Mouse (Mus musculus) CH12.LX (cell line): ENCODE measurements around the gene Timm17a. TPM values are rescaled to one million over a fixed set of nuclear protein-coding genes. Genes with fewer than 3 reads are reported as not detected.

Experiments used
- DNase-seq: peaks from one replicate; pipeline ENCODE4 v3.0.0-alpha.2; 2013; ENCODE audit errors: extremely low read depth
- H3K27ac ChIP-seq: 2 replicates; pipeline ENCODE4 v1.5.1; 2012; ENCODE audit warnings: low read depth, mild to moderate bottlenecking, control low read depth, moderate library complexity; ENCODE audit not compliant: insufficient read depth
- H3K27me3 ChIP-seq: replicated peaks from 2 replicates; pipeline ENCODE3; 2012; ENCODE audit warnings: inconsistent platforms
- H3K36me3 ChIP-seq, 2 experiments: replicated peaks in 1 of 2; 2 replicates each; pipeline versions ENCODE3 to v1.6.1; 2012; ENCODE audit warnings: inconsistent platforms in 1 of 2, low read length in 1 of 2, mild to moderate bottlenecking in 1 of 2, mixed read lengths in 1 of 2, moderate library complexity in 1 of 2; ENCODE audit not compliant: control insufficient read depth in 1 of 2, insufficient read depth in 1 of 2
- H3K4me1 ChIP-seq, 2 experiments: 2 replicates each; pipeline ENCODE4 v1.6.1; 2012; ENCODE audit warnings: inconsistent platforms in 1 of 2, moderate library complexity in 1 of 2; ENCODE audit not compliant: insufficient read depth in 2 of 2, control insufficient read depth in 1 of 2
- H3K4me2 ChIP-seq: 2 replicates; pipeline ENCODE4 v1.6.1; 2012; ENCODE audit warnings: low read depth, mild to moderate bottlenecking, control low read depth; ENCODE audit not compliant: poor library complexity, insufficient read depth, severe bottlenecking
- H3K4me3 ChIP-seq, 3 experiments: fragments of 150-350 bp in 1 of 3; sonication (generic) in 1 of 3; replicated peaks in 1 of 3; 2 replicates each; pipeline versions ENCODE3 to v1.5.1; 2011 to 2012; ENCODE audit warnings: low read depth in 2 of 3, low read length in 2 of 3, mild to moderate bottlenecking in 2 of 3, moderate library complexity in 2 of 3, control low read depth in 1 of 3, improper control_type of control experiment in 1 of 3, inconsistent platforms in 1 of 3, mixed read lengths in 1 of 3; ENCODE audit not compliant: poor library complexity in 1 of 3
- H3K79me2 ChIP-seq: replicated peaks from 2 replicates; pipeline ENCODE4 v1.6.1; 2012; ENCODE audit warnings: mild to moderate bottlenecking, moderate library complexity; ENCODE audit not compliant: control insufficient read depth, poor library complexity, insufficient read depth, severe bottlenecking; ENCODE audit errors: extremely low read depth
- H3K9ac ChIP-seq: 2 replicates; pipeline ENCODE4 v1.6.1; 2012; ENCODE audit warnings: low read depth, mild to moderate bottlenecking, control low read depth, moderate library complexity; ENCODE audit not compliant: insufficient read depth
- H3K9me3 ChIP-seq: replicated peaks from 2 replicates; pipeline ENCODE3; 2012; ENCODE audit warnings: low read length, inconsistent platforms, mixed read lengths
- BHLHE40 ChIP-seq: IDR thresholded peaks from 2 replicates; pipeline ENCODE4 v1.6.1; 2011; ENCODE audit warnings: mild to moderate bottlenecking, low read depth, low read length, improper control_type of control experiment
- CHD1 ChIP-seq: IDR thresholded peaks from 2 replicates; pipeline ENCODE4 v1.6.1; 2012; ENCODE audit warnings: low read depth, low read length, improper control_type of control experiment, inconsistent platforms
- CHD2 ChIP-seq: IDR thresholded peaks from 2 replicates; pipeline ENCODE4 v1.6.1; 2011; ENCODE audit warnings: low read length, improper control_type of control experiment
- E2F4 ChIP-seq: IDR thresholded peaks from 2 replicates; pipeline ENCODE4 v1.6.1; 2011; ENCODE audit warnings: low read depth, low read length, improper control_type of control experiment; ENCODE audit not compliant: insufficient replicate concordance
- ELF1 ChIP-seq: IDR thresholded peaks from 2 replicates; pipeline ENCODE4 v1.6.1; 2014; ENCODE audit warnings: low read depth, mild to moderate bottlenecking, inconsistent platforms, low read length, improper control_type of control experiment
- EP300 ChIP-seq: IDR thresholded peaks from 2 replicates; pipeline ENCODE4 v1.6.1; 2011; ENCODE audit warnings: low read length, improper control_type of control experiment
- JUN ChIP-seq: IDR thresholded peaks from 2 replicates; pipeline ENCODE4 v1.6.1; 2011; ENCODE audit warnings: low read depth, mild to moderate bottlenecking, low read length, improper control_type of control experiment, moderate library complexity; ENCODE audit not compliant: insufficient read depth
- JUND ChIP-seq: conservative IDR thresholded peaks from 2 replicates; pipeline ENCODE4 v1.6.1; 2011; ENCODE audit warnings: low read depth, low read length, improper control_type of control experiment
- MAFK ChIP-seq: IDR thresholded peaks from 2 replicates; pipeline ENCODE4 v1.6.1; 2011; ENCODE audit warnings: low read length, improper control_type of control experiment; ENCODE audit not compliant: insufficient replicate concordance
- MAX ChIP-seq: IDR thresholded peaks from 2 replicates; pipeline ENCODE4 v1.6.1; 2011; ENCODE audit warnings: low read length, improper control_type of control experiment
- MAZ ChIP-seq: IDR thresholded peaks from 2 replicates; pipeline ENCODE4 v1.6.1; 2012; ENCODE audit warnings: low read depth, mild to moderate bottlenecking, inconsistent platforms, low read length, improper control_type of control experiment, moderate library complexity
- MEF2A ChIP-seq: IDR thresholded peaks from 2 replicates; pipeline ENCODE4 v1.6.1; 2014; ENCODE audit warnings: low read depth, mild to moderate bottlenecking, inconsistent platforms, low read length, improper control_type of control experiment, borderline replicate concordance
- NELFE ChIP-seq: IDR thresholded peaks from 2 replicates; pipeline ENCODE4 v1.6.1; 2011; ENCODE audit warnings: low read depth, low read length, improper control_type of control experiment
- PAX5 ChIP-seq: IDR thresholded peaks from 2 replicates; pipeline ENCODE4 v1.6.1; 2012; ENCODE audit warnings: low read length, inconsistent platforms, mixed read lengths
- POLR2A ChIP-seq: IDR thresholded peaks from 2 replicates; pipeline ENCODE4 v1.6.1; 2011; ENCODE audit warnings: low read depth, mild to moderate bottlenecking, improper control_type of control experiment, low read length
- POLR2AphosphoS2 ChIP-seq: IDR thresholded peaks from 2 replicates; pipeline ENCODE4 v1.6.1; 2011; ENCODE audit warnings: low read depth, low read length, improper control_type of control experiment
- RCOR1 ChIP-seq: conservative IDR thresholded peaks from 2 replicates; pipeline ENCODE4 v1.6.1; 2012; ENCODE audit warnings: low read depth, mild to moderate bottlenecking, inconsistent platforms, low read length, improper control_type of control experiment
- SIN3A ChIP-seq: IDR thresholded peaks from 2 replicates; pipeline ENCODE4 v1.6.1; 2012; ENCODE audit warnings: low read length, improper control_type of control experiment, inconsistent platforms
- TCF12 ChIP-seq: IDR thresholded peaks from 2 replicates; pipeline ENCODE4 v1.6.1; 2014; ENCODE audit warnings: low read depth, mild to moderate bottlenecking, inconsistent platforms, low read length, improper control_type of control experiment
- UBTF ChIP-seq: IDR thresholded peaks from 2 replicates; pipeline ENCODE4 v1.6.1; 2012; ENCODE audit warnings: low read depth, mild to moderate bottlenecking, inconsistent platforms, low read length, improper control_type of control experiment, moderate library complexity
- ZC3H11A ChIP-seq: IDR thresholded peaks from 2 replicates; pipeline ENCODE4 v1.6.1; 2012; ENCODE audit warnings: low read depth, mild to moderate bottlenecking, inconsistent platforms, low read length, improper control_type of control experiment
- ZMIZ1 ChIP-seq: IDR thresholded peaks from 2 replicates; pipeline ENCODE4 v1.6.1; 2012; ENCODE audit warnings: low read depth, mild to moderate bottlenecking, inconsistent platforms, low read length, improper control_type of control experiment
- ZNF384 ChIP-seq: IDR thresholded peaks from 2 replicates; pipeline ENCODE4 v1.6.1; 2012; ENCODE audit warnings: low read depth, low read length, improper control_type of control experiment, inconsistent platforms
- dilution Hi-C: fragments of 300-500 bp; cut with MboI; formaldehyde crosslinking; loops from 2 replicates; pipeline ENCODE4 v1.14.3; 2020; ENCODE audit warnings: low sequenced_read_pairs; ENCODE audit not compliant: extremely low pct_unique_long_range_greater_than_20kb, extremely low pct_ligation_motif_present
- in situ Hi-C: fragments of 300-500 bp; cut with MboI; formaldehyde crosslinking; loops from 3 replicates; pipeline ENCODE4 v1.14.3; 2019; ENCODE audit warnings: low sequenced_read_pairs, low pct_ligation_motif_present, low pct_unique_long_range_greater_than_20kb, mixed read lengths
- polyA plus RNA-seq: library from polyadenylated mRNA; unstranded; fragments of >175 nt; gene quantifications from 2 replicates; pipeline ENCODE4 v1.2.1, GENCODE M21; 2012; ENCODE audit warnings: low read depth; ENCODE audit not compliant: insufficient read length
- total RNA-seq, 2 experiments: library from RNA; depleted of rRNA; stranded (reverse); fragments of 300-350 nt in 1 of 2; fragments of >200 nt in 1 of 2; gene quantifications; 2 replicates each; pipeline ENCODE4 v1.2.3; 2012 to 2014

Gene Timm17a
- total and polyA plus RNA-seq, 3 experiments: 126 to 341 (median 238) TPM

GRCm38 (mm10) chr1:135290908-135291307, 22.7 kb downstream of the Timm17a start:
- Histone ChIP-seq H3K4me2 (no peak overlapping the region), H3K4me1 (no peaks in the 10 kb centered on the region), H3K9me3 (no peaks in the 10 kb centered on the region), H3K4me3 (no peak overlapping the region), H3K27me3 (no peaks in the 10 kb centered on the region), H3K79me2 (no peaks in the 10 kb centered on the region), H3K36me3 (peaks cover 16 to 24% of the 10 kb centered on the region in 2 experiments), H3K9ac (no peak overlapping the region), H3K27ac (no peak overlapping the region)
- TF ChIP-seq ZC3H11A: no peak
- TF ChIP-seq ZMIZ1: no peak
- no peak for TF ChIP-seq SIN3A
- TF ChIP-seq NELFE: no peak
- no peak for TF ChIP-seq MAX
- no peak for TF ChIP-seq CHD1
- TF ChIP-seq PAX5: no peak
- TF ChIP-seq BHLHE40: no peak
- TF ChIP-seq ZNF384: no peak
- TF ChIP-seq MAFK: no peak
- no peak for TF ChIP-seq POLR2AphosphoS2
- TF ChIP-seq MEF2A: no peak
- TF ChIP-seq UBTF: no peak
- TF ChIP-seq RCOR1: no peak
- no peak for TF ChIP-seq JUND
- in situ Hi-C loops (no loop called here), dilution Hi-C loops (no loop called here)
- DNase-seq: no peak

- peaks cover 0 to 6% of the 10 kb centered on the region in 2 experiments for H3K36me3 ChIP-seq
- peaks cover 22% of the 10 kb centered on the region for H3K79me2 ChIP-seq
- H3K9me3 ChIP-seq: no peaks in the 10 kb centered on the region
- no peaks in the 10 kb centered on the region for H3K27me3 ChIP-seq
- in situ Hi-C loops: no loop called here
- dilution Hi-C loops: no loop called here
- no peak overlapping the region for H3K4me2 ChIP-seq
- no peak overlapping the region for H3K27ac ChIP-seq
- TF ChIP-seq JUND: no peak
- TF ChIP-seq POLR2A: no peak
- no peak for TF ChIP-seq MAZ
- TF ChIP-seq ELF1: no peak
- no peak for TF ChIP-seq EP300
- TF ChIP-seq TCF12: no peak
- no peak for TF ChIP-seq MAX
- no peak for TF ChIP-seq CHD1
- TF ChIP-seq JUN: no peak
- TF ChIP-seq E2F4: no peak
- TF ChIP-seq CHD2: no peak
- no peak for TF ChIP-seq BHLHE40
- no peak overlapping the region for H3K4me3 ChIP-seq
- H3K4me1 ChIP-seq: peaks cover 3 to 21% of the 10 kb centered on the region in 2 experiments; a peak in 3 of 4 replicates
- no peak for DNase-seq
- H3K9ac ChIP-seq: no peak overlapping the region
These were observed 27.3 kb downstream of the Timm17a start for GRCm38 (mm10) chr1:135286311-135286710.
